Mouse (Mus musculus) ES-Bruce4 (cell line): Measurements from ENCODE around the gene Tmem248. TPM values are rescaled to one million over a fixed set of nuclear protein-coding genes. Genes with fewer than 3 reads are reported as not detected.

ENCODE experiments used
- H3K27ac ChIP-seq: 2 replicates; pipeline ENCODE4 v1.5.1; 2012; ENCODE audit warnings: low read length, inconsistent platforms; ENCODE audit not compliant: insufficient read depth
- H3K27me3 ChIP-seq: 2 replicates; pipeline ENCODE4 v1.6.1; 2012; ENCODE audit warnings: mild to moderate bottlenecking, low read length, inconsistent platforms; ENCODE audit not compliant: control insufficient read depth, poor library complexity, insufficient read depth, severe bottlenecking
- H3K36me3 ChIP-seq: 2 replicates; pipeline ENCODE4 v1.6.1; 2012; ENCODE audit warnings: inconsistent platforms, mild to moderate bottlenecking, low read length, moderate library complexity; ENCODE audit not compliant: control insufficient read depth, poor library complexity, insufficient read depth, severe bottlenecking
- H3K4me1 ChIP-seq: one replicate; pipeline ENCODE4 v1.8.1; 2011; ENCODE audit warnings: low read length; ENCODE audit not compliant: control insufficient read depth, insufficient read depth
- H3K4me3 ChIP-seq: 2 replicates; pipeline ENCODE4 v1.5.1; 2011; ENCODE audit warnings: low read depth, mild to moderate bottlenecking, low read length
- H3K9ac ChIP-seq: 2 replicates; pipeline ENCODE4 v1.6.1; 2012; ENCODE audit warnings: low read depth, mild to moderate bottlenecking, inconsistent platforms; ENCODE audit not compliant: poor library complexity, severe bottlenecking
- H3K9me3 ChIP-seq: replicated peaks from 2 replicates; pipeline ENCODE4 v1.6.1; 2012; ENCODE audit warnings: mild to moderate bottlenecking, low read length, inconsistent platforms; ENCODE audit not compliant: control insufficient read depth, poor library complexity, insufficient read depth, severe bottlenecking
- CTCF ChIP-seq: IDR thresholded peaks from one replicate; pipeline ENCODE4 v1.8.1; 2011; ENCODE audit warnings: low read depth, low read length
- EP300 ChIP-seq: IDR thresholded peaks from 2 replicates; pipeline ENCODE4 v1.6.1; 2011; ENCODE audit warnings: low read depth, low read length; ENCODE audit not compliant: insufficient read depth
- POLR2A ChIP-seq: IDR thresholded peaks from one replicate; pipeline ENCODE4 v1.8.1; 2011; ENCODE audit warnings: low read length; ENCODE audit not compliant: insufficient read depth
- polyA plus RNA-seq: library from polyadenylated mRNA; stranded (reverse); fragments of >200 nt; gene quantifications from 2 replicates; pipeline ENCODE4 v1.2.4, GENCODE M21; 2011; ENCODE audit warnings: low read depth; ENCODE audit not compliant: missing spikeins, insufficient read depth, insufficient read length

Gene Tmem248
- polyA plus RNA-seq, 1 experiment: 60.2 TPM

GRCm38 (mm10) chr5:130221760-130222145 lies 4.9 kb downstream of the Tmem248 start:
- H3K4me1 ChIP-seq: peaks cover 6% of the 10 kb centered on the region
- H3K9me3 ChIP-seq: no peaks in the 10 kb centered on the region
- H3K27ac ChIP-seq: peak overlapping the region; percentile 40; the same call in 1 of the 2 replicates

GRCm38 (mm10) chr5:130222146-130223004 lies 5.5 kb downstream of the Tmem248 start:
- peak overlapping the region; percentile 97 for H3K9ac ChIP-seq
- H3K36me3 ChIP-seq: 0 out of 2 replicates have a peak, but pooled peaks cover 4% of the 10 kb centered on the region
- peaks cover 6% of the 10 kb centered on the region for H3K4me1 ChIP-seq
- TF ChIP-seq CTCF (peak; percentile 70), POLR2A (no peak)
- peak overlapping the region; percentile 98 for H3K4me3 ChIP-seq
- peak overlapping the region; percentile 70 for H3K27ac ChIP-seq
- H3K27me3 ChIP-seq: no peaks in the 10 kb centered on the region
- no peaks in the 10 kb centered on the region for H3K9me3 ChIP-seq

More at GRCm38 (mm10) chr5:130221760-130222145, 4.9 kb downstream of the Tmem248 start:
- Histone ChIP-seq H3K27me3 (no peaks in the 10 kb centered on the region), H3K36me3 (0 out of 2 replicates have a peak, but pooled peaks cover 4% of the 10 kb centered on the region), H3K9ac (peak overlapping the region; percentile 97), H3K4me3 (peak overlapping the region; percentile 98)
- no peak for TF ChIP-seq POLR2A
- TF ChIP-seq EP300: no peak
- no peak for TF ChIP-seq CTCF

GRCm38 (mm10) chr5:130226790-130227189 lies 9.9 kb downstream of the Tmem248 start:
- H3K4me1 ChIP-seq: peaks cover 6% of the 10 kb centered on the region
- no peaks in the 10 kb centered on the region for H3K27me3 ChIP-seq
- TF ChIP-seq EP300 (no peak), CTCF (no peak), POLR2A (no peak)
- H3K27ac ChIP-seq: no peak overlapping the region
- no peaks in the 10 kb centered on the region for H3K9me3 ChIP-seq
- H3K9ac ChIP-seq: no peak overlapping the region
- H3K36me3 ChIP-seq: peaks cover 32% of the 10 kb centered on the region
- H3K4me3 ChIP-seq: no peak overlapping the region

GRCm38 (mm10) chr5:130228120-130228519 lies 11.2 kb downstream of the Tmem248 start:
- H3K4me3 ChIP-seq: no peak overlapping the region
- TF ChIP-seq POLR2A (no peak), EP300 (no peak), CTCF (no peak)
- no peak overlapping the region for H3K9ac ChIP-seq
- H3K36me3 ChIP-seq: peaks cover 40% of the 10 kb centered on the region
- H3K4me1 ChIP-seq: peaks cover 6% of the 10 kb centered on the region
- no peak overlapping the region for H3K27ac ChIP-seq
- no peaks in the 10 kb centered on the region for H3K27me3 ChIP-seq
- H3K9me3 ChIP-seq: no peaks in the 10 kb centered on the region

GRCm38 (mm10) chr5:130236302-130236701 lies 19.4 kb downstream of the Tmem248 start:
- H3K27me3 ChIP-seq: no peaks in the 10 kb centered on the region
- TF ChIP-seq CTCF (no peak), EP300 (no peak), POLR2A (no peak)
- no peaks in the 10 kb centered on the region for H3K9me3 ChIP-seq
- H3K4me1 ChIP-seq: no peaks in the 10 kb centered on the region
- H3K36me3 ChIP-seq: peaks cover 80% of the 10 kb centered on the region
- H3K9ac ChIP-seq: no peak overlapping the region
- H3K27ac ChIP-seq: no peak overlapping the region
- H3K4me3 ChIP-seq: no peak overlapping the region

GRCm38 (mm10) chr5:130239236-130239635 lies 22.4 kb downstream of the Tmem248 start:
- H3K9me3 ChIP-seq: no peaks in the 10 kb centered on the region
- no peaks in the 10 kb centered on the region for H3K4me1 ChIP-seq
- H3K27ac ChIP-seq: no peak overlapping the region
- peaks cover 73% of the 10 kb centered on the region for H3K36me3 ChIP-seq
- TF ChIP-seq EP300: no peak
- no peak for TF ChIP-seq POLR2A
- TF ChIP-seq CTCF: no peak
- H3K9ac ChIP-seq: no peak overlapping the region
- no peaks in the 10 kb centered on the region for H3K27me3 ChIP-seq
- no peak overlapping the region for H3K4me3 ChIP-seq
